Mouse (Mus musculus) kidney, postnatal 0 days (tissue): ENCODE results near the gene Abcc9. TPM values are rescaled to one million over a fixed set of nuclear protein-coding genes. Genes with fewer than 3 reads are reported as not detected.

ENCODE experiments used
- ATAC-seq: fragments of 200-750 bp; cut with Nextera tagmentation; replicated peaks from 2 replicates; pipeline ENCODE4 v1.8.0; 2017; ENCODE audit warnings: low read depth, moderate number of reproducible peaks, moderate TSS enrichment, moderate library complexity; ENCODE audit not compliant: low FRiP score
- DNase-seq: peaks from one replicate; pipeline ENCODE4 v3.0.0-alpha.2; 2016; ENCODE audit warnings: low spot score
- H3K27ac ChIP-seq: fragments of 300-500 bp; sonication (generic); 2 replicates; pipeline ENCODE4 v1.5.1; 2014; ENCODE audit warnings: mild to moderate bottlenecking
- H3K27me3 ChIP-seq: fragments of 300-500 bp; sonication (generic); 2 replicates; pipeline ENCODE4 v1.6.1; 2014; ENCODE audit warnings: low read length, mixed read lengths; ENCODE audit not compliant: insufficient read depth
- H3K36me3 ChIP-seq: fragments of 300-500 bp; sonication (generic); 2 replicates; pipeline ENCODE4 v1.6.1; 2014; ENCODE audit warnings: low read length, mixed read lengths; ENCODE audit not compliant: insufficient read depth
- H3K4me1 ChIP-seq: fragments of 300-500 bp; sonication (generic); replicated peaks from 2 replicates; pipeline ENCODE4 v1.6.1; 2014; ENCODE audit warnings: antibody characterized with exemption, low read length, mixed read lengths; ENCODE audit not compliant: insufficient read depth
- H3K4me2 ChIP-seq: fragments of 300-500 bp; sonication (generic); 2 replicates; pipeline ENCODE4 v1.6.1; 2014; ENCODE audit warnings: mild to moderate bottlenecking, low read length, moderate library complexity, mixed read lengths
- H3K4me3 ChIP-seq: fragments of 300-500 bp; sonication (generic); replicated peaks from 2 replicates; pipeline ENCODE4 v1.5.1; 2014; ENCODE audit warnings: low read depth, low read length
- H3K9ac ChIP-seq: fragments of 300-500 bp; sonication (generic); 2 replicates; pipeline ENCODE4 v1.6.1; 2014; ENCODE audit warnings: low read depth, low read length
- H3K9me3 ChIP-seq: fragments of 300-500 bp; sonication (generic); replicated peaks from 2 replicates; pipeline ENCODE4 v1.6.1; 2016; ENCODE audit warnings: low read length, inconsistent platforms, mixed read lengths
- CTCF ChIP-seq: IDR thresholded peaks from 2 replicates; pipeline ENCODE4 v1.5.1; 2016; ENCODE audit warnings: antibody characterized with exemption, low read depth, mild to moderate bottlenecking, moderate library complexity
- WGBS: fragments of 180-500 bp; shearing (Covaris S2); extraction: QIAGEN DNeasy Blood & Tissue Kit; methylation state at CpG from one replicate; pipeline ENCODE4 v1.1.7; 2014; 5-methylcytosine and 5-hydroxymethylcytosine counted together
- polyA plus RNA-seq: library from polyadenylated mRNA; unstranded; fragments of >200 nt; fragmentation: Nextera tagmentation; extraction: Ambion mirVana; gene quantifications from 2 replicates; pipeline ENCODE4 v1.2.1, GENCODE M21; 2015

The Abcc9 gene
- polyA plus RNA-seq, 1 experiment from 2014 or later, result 6.1 TPM

DNA sequence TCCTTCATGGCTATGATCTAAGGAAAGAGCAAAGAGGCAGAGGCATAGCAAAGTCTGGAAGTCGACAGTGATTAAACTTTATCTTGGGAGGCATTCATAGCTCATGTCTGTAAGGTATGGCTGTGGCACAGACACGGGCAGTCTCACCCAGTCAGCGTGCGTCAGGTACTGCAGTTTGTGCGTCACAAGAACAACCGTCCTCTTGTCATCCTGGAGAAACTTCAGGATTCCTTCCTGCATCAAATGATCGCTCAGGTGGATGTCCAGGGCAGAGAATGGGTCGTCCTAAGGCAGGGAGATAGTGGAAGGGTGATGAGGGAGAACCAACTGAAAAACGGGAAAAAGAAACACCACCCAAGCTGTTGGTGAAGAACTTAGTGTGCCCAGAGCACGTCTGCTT is 62.8 kb downstream of the Abcc9 start:
- H3K9ac ChIP-seq, result no peak overlapping the region
- H3K27me3 ChIP-seq, result no peaks in the 10 kb centered on the region
- no peaks in the 10 kb centered on the region for H3K9me3 ChIP-seq
- ATAC-seq, result no peak
- WGBS, result 84% methylated on average over 10 of the region's 10 CpGs
- no peaks in the 10 kb centered on the region for H3K4me1 ChIP-seq
- no peak overlapping the region for H3K4me3 ChIP-seq
- no peak overlapping the region for H3K27ac ChIP-seq
- no peak for TF ChIP-seq CTCF
- H3K4me2 ChIP-seq, result no peak overlapping the region
- DNase-seq, result no peak
- no peaks in the 10 kb centered on the region for H3K36me3 ChIP-seq

DNA sequence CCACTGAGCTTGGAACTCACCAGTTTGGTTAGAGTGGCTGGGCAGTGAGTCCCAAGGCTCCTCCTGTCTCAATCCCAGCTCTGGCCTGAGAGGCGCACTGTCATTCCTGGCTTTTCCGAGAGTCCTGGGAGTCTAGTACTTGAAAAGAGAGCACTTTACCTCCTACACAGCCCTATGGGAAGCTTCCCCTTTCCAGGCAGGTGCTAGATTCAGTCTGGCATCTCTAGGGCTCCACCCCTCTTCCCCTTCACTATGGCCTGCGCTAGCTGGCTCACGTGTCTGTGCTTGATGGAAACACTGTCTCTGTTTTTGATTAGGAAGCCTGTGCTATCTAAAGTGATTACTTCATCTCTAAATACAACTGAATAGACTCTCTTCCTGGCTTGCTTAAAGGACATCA is 66.5 kb downstream of the Abcc9 start:
- Histone ChIP-seq H3K36me3 (no peaks in the 10 kb centered on the region), H3K27me3 (no peaks in the 10 kb centered on the region), H3K4me1 (no peaks in the 10 kb centered on the region), H3K4me2 (no peak overlapping the region), H3K9me3 (no peaks in the 10 kb centered on the region), H3K4me3 (no peak overlapping the region), H3K9ac (no peak overlapping the region), H3K27ac (no peak overlapping the region)
- no peak for TF ChIP-seq CTCF
- ATAC-seq (no peak), DNase-seq (no peak)
- WGBS, result 65% methylated on average over 4 of the region's 4 CpGs

DNA sequence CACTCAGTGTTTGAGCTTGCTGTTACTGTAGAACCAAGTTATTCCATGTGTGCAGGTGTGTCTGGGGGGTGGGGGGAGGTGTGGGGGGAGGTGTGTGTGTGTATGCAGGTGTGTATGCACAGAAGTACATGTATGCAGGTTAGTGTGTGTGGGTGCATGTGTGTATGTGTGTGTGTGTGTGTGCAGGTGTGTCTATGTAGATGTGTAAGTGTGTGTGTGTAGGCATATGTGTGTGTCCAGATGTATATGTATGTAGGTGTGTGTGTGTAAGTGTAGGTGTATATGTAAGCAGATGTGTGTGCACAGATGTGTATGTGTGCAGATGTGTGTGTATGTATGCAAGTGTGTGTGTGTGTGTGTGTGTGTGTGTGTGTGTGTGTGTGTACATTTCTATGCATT is 66.9 kb downstream of the Abcc9 start:
- ATAC-seq (0 out of 2 replicates have a peak, but pooled peaks have one; percentile 17), DNase-seq (no peak)
- no peak overlapping the region for H3K9ac ChIP-seq
- no peaks in the 10 kb centered on the region for H3K4me1 ChIP-seq
- no peak overlapping the region for H3K4me3 ChIP-seq
- TF ChIP-seq CTCF, result no peak
- H3K9me3 ChIP-seq, result no peaks in the 10 kb centered on the region
- H3K36me3 ChIP-seq, result no peaks in the 10 kb centered on the region
- H3K27me3 ChIP-seq, result no peaks in the 10 kb centered on the region
- no peak overlapping the region for H3K27ac ChIP-seq
- H3K4me2 ChIP-seq, result no peak overlapping the region

DNA sequence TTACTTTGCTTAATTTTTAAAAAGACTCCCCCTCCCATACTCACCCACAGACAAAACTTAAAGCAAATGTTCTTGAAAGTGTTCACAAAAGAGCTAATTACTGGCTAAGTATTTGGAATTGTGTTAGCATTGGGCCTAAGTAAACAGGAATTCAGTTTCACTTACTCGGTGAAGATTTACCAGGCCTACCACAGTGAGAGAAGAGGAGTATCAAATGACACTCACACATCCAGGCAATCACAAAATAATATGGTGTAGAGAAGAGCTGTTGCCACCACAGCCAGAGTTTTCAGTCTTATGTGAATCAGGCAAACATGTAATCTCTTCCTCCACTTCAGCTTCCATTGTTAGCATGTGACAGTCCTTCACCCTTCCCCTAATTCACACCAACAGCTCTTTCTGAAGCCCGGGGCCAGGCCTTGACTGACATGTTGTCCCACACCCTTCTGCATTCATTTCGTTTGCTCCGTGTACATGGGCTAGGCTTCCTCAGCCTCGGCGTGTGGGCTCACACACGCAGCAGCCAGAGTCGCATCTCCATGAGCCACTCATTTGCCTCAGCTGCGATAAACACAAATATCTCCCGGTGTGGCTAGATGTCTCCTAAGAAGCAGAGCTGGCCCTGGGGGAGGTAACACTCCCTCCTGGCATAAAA is 67.5 kb downstream of the Abcc9 start:
- Histone ChIP-seq H3K4me3 (no peak overlapping the region), H3K4me1 (no peaks in the 10 kb centered on the region), H3K9ac (no peak overlapping the region), H3K9me3 (no peaks in the 10 kb centered on the region), H3K36me3 (no peaks in the 10 kb centered on the region), H3K27ac (no peak overlapping the region), H3K27me3 (no peaks in the 10 kb centered on the region), H3K4me2 (no peak overlapping the region)
- DNase-seq (peak; percentile 50), ATAC-seq (no peak)
- TF ChIP-seq CTCF, result no peak
- whole genome bisulfite sequencing, result 52% methylated on average over 10 of the region's 10 CpGs

DNA sequence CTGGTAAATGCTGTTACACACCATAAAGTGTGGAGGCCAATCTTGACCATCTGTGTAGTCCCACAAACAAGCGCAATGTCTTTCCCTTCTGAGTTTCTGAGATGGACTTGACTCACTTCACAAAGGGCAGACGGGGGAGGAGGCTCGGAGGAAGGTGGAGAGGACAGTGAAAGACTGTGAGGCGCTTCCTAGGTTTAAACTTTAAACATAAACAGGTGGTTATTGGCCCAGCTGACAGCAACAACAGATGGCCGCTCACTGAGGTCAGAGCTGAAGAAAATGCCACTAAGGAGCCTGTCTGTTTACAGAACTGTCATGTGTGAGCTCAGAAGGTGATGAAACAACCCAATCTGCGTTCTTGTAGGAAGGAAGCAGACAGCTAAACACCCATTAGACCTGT is 78.8 kb downstream of the Abcc9 start:
- Histone ChIP-seq H3K9me3 (no peaks in the 10 kb centered on the region), H3K9ac (no peak overlapping the region), H3K27me3 (no peaks in the 10 kb centered on the region), H3K4me3 (no peak overlapping the region), H3K4me1 (no peaks in the 10 kb centered on the region), H3K36me3 (no peaks in the 10 kb centered on the region; the same call in 1 of the 2 replicates), H3K4me2 (no peak overlapping the region), H3K27ac (no peak overlapping the region)
- no peak for TF ChIP-seq CTCF
- ATAC-seq (0 out of 2 replicates have a peak, but pooled peaks have one; percentile 40), DNase-seq (no peak)
- WGBS, result 37% methylated on average over 6 of the region's 6 CpGs

DNA sequence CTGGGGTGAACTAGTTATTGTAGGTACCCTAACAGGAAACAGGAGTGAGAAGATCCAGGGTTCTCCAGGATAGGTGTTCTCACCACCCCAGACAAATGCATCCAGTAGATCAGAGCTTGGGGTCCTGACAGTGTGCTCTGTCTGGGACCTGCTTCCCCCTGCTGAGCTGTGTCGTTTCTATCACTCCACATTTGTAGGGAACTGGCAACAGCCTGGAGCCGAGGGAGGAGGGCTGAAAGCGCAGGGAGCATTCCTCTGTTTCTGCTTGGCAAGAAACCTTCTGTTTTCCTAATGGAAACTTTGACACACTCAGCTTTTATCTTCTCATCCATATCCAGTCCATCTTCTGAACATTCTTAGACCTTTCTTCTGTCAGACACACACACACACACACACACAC is 85.5 kb downstream of the Abcc9 start:
- H3K4me1 ChIP-seq, result no peaks in the 10 kb centered on the region
- no peak for TF ChIP-seq CTCF
- no peak overlapping the region for H3K4me2 ChIP-seq
- no peak overlapping the region for H3K4me3 ChIP-seq
- no peak overlapping the region for H3K27ac ChIP-seq
- peak; percentile 43 for DNase-seq
- H3K27me3 ChIP-seq, result no peaks in the 10 kb centered on the region
- ATAC-seq, result no peak
- no peaks in the 10 kb centered on the region for H3K36me3 ChIP-seq
- no peak overlapping the region for H3K9ac ChIP-seq
- 23% methylated on average over 3 of the region's 3 CpGs for WGBS
- H3K9me3 ChIP-seq, result no peaks in the 10 kb centered on the region

DNA sequence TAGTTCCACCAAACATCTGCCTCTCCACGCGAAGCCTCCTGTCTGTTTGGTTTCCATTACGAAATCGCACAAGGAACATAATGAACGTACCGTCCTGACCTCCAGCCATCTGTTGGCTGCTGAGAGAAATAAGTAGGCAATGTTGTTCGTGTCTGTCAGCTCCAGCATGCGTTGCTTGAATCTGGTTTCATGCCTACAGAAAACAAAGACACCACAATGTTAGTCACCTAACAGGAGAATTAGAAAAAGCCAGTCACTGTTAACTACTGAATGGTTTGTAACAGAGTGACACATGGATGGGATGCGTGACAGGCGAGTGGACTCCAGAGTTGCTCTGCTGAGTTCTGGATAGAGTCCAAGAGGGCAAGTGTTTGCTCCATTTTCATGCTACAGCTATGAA is 87.8 kb downstream of the Abcc9 start:
- no peak overlapping the region for H3K4me3 ChIP-seq
- H3K4me1 ChIP-seq, result no peaks in the 10 kb centered on the region
- no peak overlapping the region for H3K27ac ChIP-seq
- DNase-seq (no peak), ATAC-seq (no peak)
- H3K27me3 ChIP-seq, result no peaks in the 10 kb centered on the region
- 56% methylated on average over 10 of the region's 10 CpGs for WGBS
- no peak for TF ChIP-seq CTCF
- no peak overlapping the region for H3K9ac ChIP-seq
- H3K9me3 ChIP-seq, result no peaks in the 10 kb centered on the region
- no peaks in the 10 kb centered on the region for H3K36me3 ChIP-seq
- H3K4me2 ChIP-seq, result no peak overlapping the region
